Mouse (Mus musculus) liver, embryonic 12.5 days (tissue): ENCODE measurements around the gene Olfr478. TPM values are rescaled to one million over a fixed set of nuclear protein-coding genes. Genes with fewer than 3 reads are reported as not detected.
"Not testable (repeated sequence)": the region's sequence is repeated elsewhere in the genome, so short reads cannot be mapped to it uniquely, and the experiment has no call there.

ENCODE experiments used
- ATAC-seq: fragments of 200-750 bp; cut with Nextera tagmentation; 2 replicates; pipeline ENCODE4 v1.8.0; 2017; ENCODE audit warnings: moderate number of reproducible peaks, mild to moderate bottlenecking, moderate library complexity
- H3K27ac ChIP-seq: fragments of 300-500 bp; sonication (generic); 2 replicates; pipeline ENCODE4 v1.5.1; 2016; ENCODE audit warnings: mild to moderate bottlenecking
- H3K27me3 ChIP-seq: fragments of 300-500 bp; sonication (generic); replicated peaks from 2 replicates; pipeline ENCODE4 v1.6.1; 2016; ENCODE audit warnings: mild to moderate bottlenecking, moderate library complexity
- H3K36me3 ChIP-seq: fragments of 300-500 bp; sonication (generic); 2 replicates; pipeline ENCODE4 v1.6.1; 2016; ENCODE audit warnings: mild to moderate bottlenecking, moderate library complexity
- H3K4me1 ChIP-seq: fragments of 300-500 bp; sonication (generic); 2 replicates; pipeline ENCODE4 v1.6.1; 2016
- H3K4me2 ChIP-seq: fragments of 300-500 bp; sonication (generic); 2 replicates; pipeline ENCODE4 v1.6.1; 2016; ENCODE audit warnings: mild to moderate bottlenecking, moderate library complexity
- H3K4me3 ChIP-seq: fragments of 300-500 bp; sonication (generic); 2 replicates; pipeline ENCODE4 v1.5.1; 2016; ENCODE audit warnings: mild to moderate bottlenecking, moderate library complexity
- H3K9ac ChIP-seq: fragments of 300-500 bp; sonication (generic); 2 replicates; pipeline ENCODE4 v1.6.1; 2016; ENCODE audit warnings: mild to moderate bottlenecking, moderate library complexity
- H3K9me3 ChIP-seq: fragments of 300-500 bp; sonication (generic); replicated peaks from 2 replicates; pipeline ENCODE4 v1.6.1; 2016; ENCODE audit warnings: mild to moderate bottlenecking, moderate library complexity
- WGBS: fragments of 180-500 bp; shearing (Covaris S2); methylation state at CpG from one replicate; pipeline ENCODE4 v1.1.7; 2016; ENCODE audit not compliant: insufficient replicate concordance; 5-methylcytosine and 5-hydroxymethylcytosine counted together
- polyA plus RNA-seq: library from polyadenylated mRNA; unstranded; fragments of >200 nt; fragmentation: Nextera tagmentation; extraction: Ambion mirVana; gene quantifications from 2 replicates; pipeline ENCODE4 v1.2.1, GENCODE M21; 2016

The Olfr478 gene
- polyA plus RNA-seq = not detected in 2 replicates

DNA sequence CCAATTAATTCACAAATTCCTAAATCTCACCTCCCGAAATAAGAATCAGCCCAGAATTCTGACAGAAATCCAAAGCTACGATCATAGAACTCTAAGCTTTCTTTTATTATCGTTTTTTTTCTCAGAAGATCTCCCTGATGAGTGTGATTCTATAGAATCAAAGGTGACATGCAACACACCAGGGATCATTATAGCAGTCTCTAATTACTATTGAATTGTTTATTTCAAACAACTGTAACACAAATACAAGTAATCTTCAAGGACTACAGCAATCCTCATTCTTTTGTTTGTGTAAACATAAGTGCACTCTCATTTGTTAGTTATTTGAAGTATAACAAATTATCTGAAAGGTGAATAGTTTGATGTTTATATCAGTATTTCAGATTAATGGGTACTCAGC lies at the start of gene Olfr478:
TSS of gene Olfr478 (minus strand) at position 101 of the 400 bp plus-strand sequence.
- no peak for ATAC-seq
- Histone ChIP-seq H3K27me3 (no peaks in the 10 kb centered on the region), H3K9me3 (no peaks in the 10 kb centered on the region), H3K4me2 (no peak within 1 kb of the TSS), H3K4me3 (no peak within 1 kb of the TSS), H3K27ac (no peak within 1 kb of the TSS), H3K4me1 (no peaks in the 10 kb centered on the region), H3K36me3 (no peaks in the 10 kb centered on the region), H3K9ac (no peak within 1 kb of the TSS)
- 58% methylated on average over 3 of the region's 3 CpGs for WGBS

DNA sequence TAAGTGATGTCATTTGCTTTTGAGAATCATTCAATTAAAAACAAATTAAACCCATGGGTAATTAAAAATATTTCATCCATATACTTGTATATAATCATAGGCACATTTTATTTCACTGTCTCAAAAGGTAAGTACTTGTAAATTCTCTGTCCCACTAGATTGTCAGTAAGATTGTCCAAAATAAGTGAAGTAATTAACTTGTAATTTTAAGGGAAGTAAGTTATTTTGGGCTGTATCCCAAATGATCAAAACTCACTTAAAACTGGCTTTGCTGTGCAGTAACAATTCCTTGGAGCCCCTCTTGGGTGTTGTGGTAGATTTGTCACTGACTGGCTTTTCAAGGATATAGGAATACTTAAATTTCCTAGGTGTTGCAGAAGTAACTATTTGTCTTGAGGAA lies 45.8 kb upstream of the Olfr478 start, which contains the start of gene Olfr481:
TSS of gene Olfr481 (plus strand) at position 301 of the 400 bp plus-strand sequence.
- H3K27me3 ChIP-seq = no peaks in the 10 kb centered on the region
- no peak within 1 kb of the TSS for H3K27ac ChIP-seq
- H3K4me2 ChIP-seq = no peak within 1 kb of the TSS
- no peak for ATAC-seq
- no peaks in the 10 kb centered on the region for H3K4me1 ChIP-seq
- H3K9me3 ChIP-seq = no peaks in the 10 kb centered on the region
- no peak within 1 kb of the TSS for H3K9ac ChIP-seq
- H3K4me3 ChIP-seq = no peak within 1 kb of the TSS
- H3K36me3 ChIP-seq = no peaks in the 10 kb centered on the region

DNA sequence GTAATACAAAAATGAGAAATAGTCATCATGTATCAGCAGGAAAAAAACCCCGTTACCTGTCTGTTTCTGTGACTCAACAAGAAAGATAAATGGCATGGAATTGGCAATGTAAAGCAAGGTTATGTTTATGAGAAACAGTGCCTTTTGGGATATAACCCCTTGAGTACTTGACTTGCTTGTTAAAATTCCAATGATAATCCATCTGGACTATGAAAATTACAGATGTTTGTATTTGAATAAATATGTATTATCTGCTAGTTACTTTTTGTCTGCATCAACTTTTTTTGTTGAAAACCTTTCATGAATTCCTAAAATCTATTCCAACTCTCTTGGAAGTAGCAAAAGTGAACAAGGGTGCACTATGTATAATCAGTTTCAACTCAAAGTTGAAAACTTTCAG lies 33.5 kb upstream of the Olfr478 start, which contains the start of gene Olfr480:
TSS of gene Olfr480 (minus strand) at position 101 of the 400 bp plus-strand sequence.
- no peaks in the 10 kb centered on the region for H3K27me3 ChIP-seq
- no peaks in the 10 kb centered on the region for H3K4me1 ChIP-seq
- H3K4me3 ChIP-seq = no peak within 1 kb of the TSS
- no peak for ATAC-seq
- no peak within 1 kb of the TSS for H3K9ac ChIP-seq
- H3K36me3 ChIP-seq = no peaks in the 10 kb centered on the region
- no peak within 1 kb of the TSS for H3K4me2 ChIP-seq
- 70% methylated on average over 1 of the region's 1 CpGs for WGBS
- H3K9me3 ChIP-seq = peaks cover 3% of the 10 kb centered on the region; the same call in 1 of the 2 replicates
- H3K27ac ChIP-seq = no peak within 1 kb of the TSS

DNA sequence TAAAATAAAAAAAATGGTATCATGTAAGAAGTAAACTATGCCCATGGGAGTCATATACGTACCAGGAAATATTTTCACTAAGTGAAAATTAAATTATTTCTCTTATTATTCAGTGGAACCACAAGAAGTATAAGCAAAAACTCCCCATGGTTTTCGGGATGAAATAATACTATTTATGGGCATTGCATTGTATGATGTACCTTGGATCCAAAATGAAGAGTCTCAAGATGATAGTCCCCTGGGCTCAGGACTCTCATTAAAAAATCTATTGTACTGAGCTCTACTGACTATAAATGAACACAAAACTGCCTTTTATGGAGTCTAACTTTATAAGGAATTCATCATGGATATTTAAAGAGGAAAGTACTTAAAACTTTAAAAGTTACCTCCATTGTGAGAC lies 16.6 kb upstream of the Olfr478 start, which contains the start of gene Olfr479:
TSS of gene Olfr479 (plus strand) at position 301 of the 400 bp plus-strand sequence.
- WGBS = 69% methylated on average over 2 of the region's 2 CpGs

DNA sequence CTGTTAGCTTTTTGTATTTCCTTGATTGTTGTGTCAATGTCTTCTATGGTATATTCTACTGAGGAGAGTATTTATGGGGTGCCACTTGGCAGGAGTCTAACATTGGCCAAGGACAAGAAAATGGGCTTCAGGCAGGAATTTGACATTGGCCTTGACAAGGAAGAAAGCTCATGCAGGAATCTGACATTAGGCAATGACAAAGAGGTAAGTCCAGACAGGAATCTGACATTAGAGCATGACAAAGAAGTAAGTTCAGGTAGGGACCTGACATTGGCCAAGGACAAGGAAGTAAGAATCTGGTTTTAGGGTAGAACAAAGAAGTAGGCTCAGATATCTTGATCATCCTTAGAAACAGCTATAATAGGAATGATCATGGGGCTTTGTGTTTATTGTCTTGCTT lies 19.5 kb downstream of the Olfr478 start:
- H3K4me1 ChIP-seq, H3K4me2 ChIP-seq, H3K4me3 ChIP-seq, H3K27me3 ChIP-seq, H3K36me3 ChIP-seq, H3K9ac ChIP-seq, H3K27ac ChIP-seq, ATAC-seq, H3K9me3 ChIP-seq: not testable (repeated sequence)

More for the DNA sequence above, 16.6 kb upstream of the Olfr478 start, which contains the start of gene Olfr479:
- Histone ChIP-seq H3K4me3 (no peak within 1 kb of the TSS), H3K9me3 (no peaks in the 10 kb centered on the region), H3K27me3 (no peaks in the 10 kb centered on the region), H3K27ac (no peak within 1 kb of the TSS), H3K4me2 (no peak within 1 kb of the TSS), H3K36me3 (no peaks in the 10 kb centered on the region), H3K4me1 (no peaks in the 10 kb centered on the region), H3K9ac (no peak within 1 kb of the TSS)
- ATAC-seq = no peak

DNA sequence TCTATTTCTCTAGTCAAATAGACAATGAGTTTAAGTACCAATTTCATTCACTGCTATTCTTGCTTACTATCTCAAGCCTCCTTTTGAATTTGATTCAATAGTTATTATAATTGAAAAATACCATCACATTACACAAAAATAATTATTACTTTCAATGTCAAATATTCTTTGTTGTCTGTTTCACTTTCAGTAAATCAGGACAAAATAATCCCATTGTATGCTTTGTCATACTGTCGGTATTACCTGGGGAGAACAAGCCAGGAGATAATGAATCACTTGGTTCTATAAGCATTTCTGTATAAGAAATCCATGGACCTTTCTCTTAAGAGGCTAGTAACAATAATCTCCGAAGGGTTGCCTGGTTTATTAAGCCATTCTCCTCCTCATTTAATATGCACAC lies 47.4 kb downstream of the Olfr478 start, which contains the start of gene Olfr477:
TSS of gene Olfr477 (plus strand) at position 301 of the 400 bp plus-strand sequence.
- WGBS = 61% methylated on average over 2 of the region's 2 CpGs
- H3K9me3 ChIP-seq = no peaks in the 10 kb centered on the region
- H3K27me3 ChIP-seq = no peaks in the 10 kb centered on the region
- H3K4me3 ChIP-seq = no peak within 1 kb of the TSS
- no peak within 1 kb of the TSS for H3K4me2 ChIP-seq
- H3K4me1 ChIP-seq = no peaks in the 10 kb centered on the region
- no peak within 1 kb of the TSS for H3K27ac ChIP-seq
- H3K9ac ChIP-seq = no peak within 1 kb of the TSS
- no peaks in the 10 kb centered on the region for H3K36me3 ChIP-seq
- ATAC-seq = no peak

Other genes with a start within 250 kb of the Olfr478 start
- not detected in 2 replicates for gene Ovch2, start 232.8 kb downstream of the Olfr478 start, polyA plus RNA-seq
- not detected in 2 replicates for gene Olfr467, start 221.7 kb downstream of the Olfr478 start, polyA plus RNA-seq
- not detected in 2 replicates for gene Olfr469, start 208.4 kb downstream of the Olfr478 start, polyA plus RNA-seq
- not detected in 2 replicates for gene Olfr470, start 186.5 kb downstream of the Olfr478 start, polyA plus RNA-seq
- not detected in 2 replicates for gene Olfr472, start 136.1 kb downstream of the Olfr478 start, polyA plus RNA-seq
- gene Olfr473, start 103.5 kb downstream of the Olfr478 start, polyA plus RNA-seq = not detected in 2 replicates
- gene Olfr474, start 79.3 kb downstream of the Olfr478 start, polyA plus RNA-seq = not detected in 2 replicates
- gene Olfr476, start 69.2 kb downstream of the Olfr478 start, polyA plus RNA-seq = not detected in 2 replicates
- gene Olfr477, start 47.3 kb downstream of the Olfr478 start, polyA plus RNA-seq = not detected in 2 replicates
- gene Olfr479, start 16.7 kb upstream of the Olfr478 start, polyA plus RNA-seq = not detected in 2 replicates
- not detected in 2 replicates for gene Olfr480, start 33.4 kb upstream of the Olfr478 start, polyA plus RNA-seq
- not detected in 2 replicates for gene Olfr481, start 45.9 kb upstream of the Olfr478 start, polyA plus RNA-seq
- gene Olfr482, start 63.6 kb upstream of the Olfr478 start, polyA plus RNA-seq = 0.06 and 0.07 TPM in 2 replicates
- not detected in 2 replicates for gene Olfr483, start 66.9 kb upstream of the Olfr478 start, polyA plus RNA-seq
- gene Olfr484, start 93.5 kb upstream of the Olfr478 start, polyA plus RNA-seq = not detected in 2 replicates
- not detected in 2 replicates for gene Olfr485, start 125.9 kb upstream of the Olfr478 start, polyA plus RNA-seq
- not detected in 2 replicates for gene Olfr486, start 138.8 kb upstream of the Olfr478 start, polyA plus RNA-seq
- not detected in 2 replicates for gene Olfr487, start 180.6 kb upstream of the Olfr478 start, polyA plus RNA-seq
- gene Olfr488, start 224.4 kb upstream of the Olfr478 start, polyA plus RNA-seq = not detected in 2 replicates